Mouse (Mus musculus) forebrain, embryonic 10.5 days (tissue): ENCODE data around the gene Dph1. TPM values are rescaled to one million over a fixed set of nuclear protein-coding genes. Genes with fewer than 3 reads are reported as not detected.

Source experiments
- DNase-seq: peaks from one replicate; pipeline ENCODE4 v3.0.0-alpha.2; 2017; ENCODE audit warnings: low spot score; ENCODE audit errors: extremely low spot score
- H3K27ac ChIP-seq: fragments of 300-500 bp; sonication (generic); 2 replicates; pipeline ENCODE4 v1.5.1; 2016; ENCODE audit warnings: mild to moderate bottlenecking
- H3K27me3 ChIP-seq: fragments of 300-500 bp; sonication (generic); 2 replicates; pipeline ENCODE4 v1.6.1; 2016; ENCODE audit warnings: mild to moderate bottlenecking; ENCODE audit not compliant: poor library complexity, severe bottlenecking
- H3K36me3 ChIP-seq: fragments of 300-500 bp; sonication (generic); replicated peaks from 2 replicates; pipeline ENCODE4 v1.6.1; 2016; ENCODE audit warnings: mild to moderate bottlenecking, moderate library complexity
- H3K4me1 ChIP-seq: fragments of 300-500 bp; sonication (generic); 2 replicates; pipeline ENCODE4 v1.6.1; 2016
- H3K4me3 ChIP-seq: fragments of 300-500 bp; sonication (generic); 2 replicates; pipeline ENCODE4 v1.5.1; 2016; ENCODE audit warnings: mild to moderate bottlenecking, moderate library complexity
- H3K9me3 ChIP-seq: fragments of 300-500 bp; sonication (generic); 2 replicates; pipeline ENCODE4 v1.6.1; 2016; ENCODE audit warnings: mild to moderate bottlenecking, moderate library complexity
- WGBS: fragments of 180-500 bp; shearing (Covaris S2); methylation state at CpG from one replicate; pipeline ENCODE4 v1.1.7; 2016; 5-methylcytosine and 5-hydroxymethylcytosine counted together
- polyA plus RNA-seq: library from polyadenylated mRNA; unstranded; fragments of >200 nt; fragmentation: Nextera tagmentation; extraction: Ambion mirVana; gene quantifications from 2 replicates; pipeline ENCODE4 v1.2.1, GENCODE M21; 2016

The Dph1 gene
- polyA plus RNA-seq, 1 experiment from 2014 or later: 29.5 TPM

DNA sequence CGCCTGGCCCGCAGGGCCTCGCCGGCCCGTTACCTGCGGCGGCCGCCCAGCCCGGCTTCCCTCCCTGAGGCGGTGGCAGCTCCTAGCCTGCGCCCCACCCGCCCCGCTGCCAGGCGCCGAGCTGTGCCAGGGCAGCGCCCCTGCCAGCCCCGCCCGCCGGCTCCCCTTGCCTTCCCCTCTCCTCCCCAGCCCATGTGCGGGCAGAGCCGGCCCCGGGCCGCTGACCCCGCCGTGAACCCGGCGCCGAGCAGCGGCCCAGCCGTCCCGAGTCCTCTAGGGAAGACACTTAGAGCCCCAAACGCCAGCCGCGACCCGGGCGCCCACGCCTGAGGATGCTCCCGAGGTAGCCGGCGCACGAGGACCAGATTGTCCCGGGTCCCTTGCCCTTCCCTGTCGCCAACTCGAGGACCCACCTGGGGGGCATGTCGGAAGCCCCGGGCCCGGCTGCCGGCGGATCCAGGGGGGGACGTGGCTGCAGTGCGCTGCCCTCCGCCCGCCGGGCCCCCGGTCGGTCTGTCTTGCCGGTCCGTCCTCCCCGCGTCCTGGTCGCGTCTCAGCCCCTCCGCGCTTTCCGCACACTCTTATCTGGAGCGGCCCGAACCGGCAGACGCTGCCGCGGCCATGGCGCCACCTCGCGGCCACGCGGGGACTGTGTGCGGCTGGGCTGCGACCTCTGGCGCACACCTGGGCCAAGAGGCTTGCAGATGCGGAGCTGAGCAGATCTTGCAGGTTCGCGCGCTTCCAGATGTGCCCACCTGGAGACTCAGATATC lies 22.3 kb downstream of the Dph1 start:
- under 1% methylated on average over 83 of the region's 83 CpGs for whole genome bisulfite sequencing
- Histone ChIP-seq H3K9me3 (no peaks in the 10 kb centered on the region), H3K36me3 (peaks cover under 1% of the 10 kb centered on the region), H3K27ac (peak overlapping the region; percentile 67), H3K27me3 (peaks cover 100% of the 10 kb centered on the region), H3K4me3 (peak overlapping the region; percentile 57), H3K4me1 (peaks cover 91% of the 10 kb centered on the region)
- peak; percentile 82 for DNase-seq

DNA sequence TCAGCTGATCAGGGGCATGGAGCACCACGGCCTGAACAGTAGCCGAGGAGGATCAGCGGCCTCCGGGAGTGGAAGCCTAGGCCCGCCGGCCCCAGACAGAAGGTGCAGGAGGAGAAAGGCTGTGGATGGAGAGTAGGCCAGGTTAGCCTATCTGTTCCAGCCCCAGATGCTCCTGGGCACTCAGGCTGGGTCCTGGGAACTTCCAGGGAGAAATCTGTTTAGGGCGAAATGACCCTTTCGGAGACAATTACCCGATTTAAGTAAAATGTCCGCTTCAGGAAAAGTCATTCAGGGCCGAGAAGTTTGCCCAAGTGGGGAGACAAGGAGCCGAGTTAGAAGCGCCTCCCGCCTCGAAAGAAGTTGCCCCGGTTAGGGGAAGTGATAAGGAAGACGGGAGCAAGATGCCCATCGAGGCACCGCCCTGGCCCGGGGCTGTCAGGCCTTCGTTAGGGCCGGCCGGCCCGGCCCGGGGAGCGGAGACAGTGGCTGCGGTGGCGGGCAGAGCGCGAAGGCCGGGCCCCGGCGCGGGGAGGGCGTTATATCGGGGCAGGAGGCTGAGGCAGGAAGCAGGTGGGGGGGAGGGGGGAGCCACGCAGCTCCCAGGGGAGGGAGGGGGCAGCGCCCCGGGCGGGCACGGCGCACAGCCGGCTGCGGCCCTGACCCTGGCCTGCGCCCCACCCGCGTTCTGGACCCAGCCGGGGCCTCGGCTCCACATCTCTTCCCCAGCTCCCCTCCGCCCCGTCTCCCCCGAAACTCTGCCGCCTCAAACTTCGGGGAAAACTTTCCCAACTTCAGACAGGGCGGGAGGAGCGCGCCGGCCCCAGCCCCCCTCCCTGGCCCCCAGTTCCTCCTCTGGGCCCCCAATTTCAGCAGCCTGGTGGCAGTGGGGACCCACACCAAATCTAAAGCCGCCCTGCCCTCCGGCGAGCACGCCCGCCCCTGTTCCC lies 23.1 kb downstream of the Dph1 start:
- peaks cover 100% of the 10 kb centered on the region for H3K27me3 ChIP-seq
- H3K4me3 ChIP-seq: peak overlapping the region; percentile 57
- H3K4me1 ChIP-seq: peaks cover 82% of the 10 kb centered on the region
- DNase-seq: peak; percentile 34
- peaks cover 9% of the 10 kb centered on the region for H3K36me3 ChIP-seq
- peak overlapping the region; percentile 67 for H3K27ac ChIP-seq
- 3% methylated on average over 61 of the region's 63 CpGs for WGBS
- H3K9me3 ChIP-seq: no peaks in the 10 kb centered on the region

DNA sequence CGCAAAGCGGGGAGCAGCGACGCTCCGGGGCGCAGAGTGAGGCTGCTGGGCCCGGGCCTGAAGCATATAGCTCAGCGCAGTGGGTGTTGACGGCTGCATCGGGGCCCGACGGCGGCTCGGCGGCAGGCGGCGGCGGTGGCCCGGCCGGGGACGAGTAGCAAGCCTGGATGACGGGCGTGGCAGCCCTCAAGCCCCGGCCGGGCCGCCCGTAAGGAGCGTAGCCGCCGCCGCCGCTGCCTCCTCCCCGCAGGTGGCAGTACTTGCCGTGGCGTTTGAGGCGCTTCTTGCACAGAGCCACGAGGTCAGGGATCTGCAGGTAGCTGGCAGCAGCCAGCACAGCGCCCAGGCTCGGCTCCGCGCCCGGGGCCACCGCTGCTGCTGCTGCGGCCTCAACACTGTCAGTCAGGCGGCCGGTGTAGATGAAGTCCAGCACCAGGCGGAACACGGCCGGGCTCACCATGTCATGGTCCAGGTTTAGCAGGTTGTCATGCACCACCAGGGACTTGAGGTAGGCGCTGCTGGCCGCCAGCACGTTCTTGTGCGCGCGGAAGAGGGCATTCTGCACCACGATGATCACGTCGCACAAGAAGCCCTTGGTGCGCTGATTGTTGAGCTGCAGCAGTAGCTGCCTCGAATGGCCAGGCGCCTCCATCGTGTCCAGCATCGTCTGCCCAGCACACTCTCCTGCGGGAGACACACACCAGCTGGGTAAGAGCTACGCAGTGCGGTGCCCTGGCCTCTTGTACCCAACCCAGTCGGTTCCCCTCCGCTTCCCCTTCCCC lies 24.0 kb downstream of the Dph1 start:
- peak; percentile 53 for DNase-seq

DNA sequence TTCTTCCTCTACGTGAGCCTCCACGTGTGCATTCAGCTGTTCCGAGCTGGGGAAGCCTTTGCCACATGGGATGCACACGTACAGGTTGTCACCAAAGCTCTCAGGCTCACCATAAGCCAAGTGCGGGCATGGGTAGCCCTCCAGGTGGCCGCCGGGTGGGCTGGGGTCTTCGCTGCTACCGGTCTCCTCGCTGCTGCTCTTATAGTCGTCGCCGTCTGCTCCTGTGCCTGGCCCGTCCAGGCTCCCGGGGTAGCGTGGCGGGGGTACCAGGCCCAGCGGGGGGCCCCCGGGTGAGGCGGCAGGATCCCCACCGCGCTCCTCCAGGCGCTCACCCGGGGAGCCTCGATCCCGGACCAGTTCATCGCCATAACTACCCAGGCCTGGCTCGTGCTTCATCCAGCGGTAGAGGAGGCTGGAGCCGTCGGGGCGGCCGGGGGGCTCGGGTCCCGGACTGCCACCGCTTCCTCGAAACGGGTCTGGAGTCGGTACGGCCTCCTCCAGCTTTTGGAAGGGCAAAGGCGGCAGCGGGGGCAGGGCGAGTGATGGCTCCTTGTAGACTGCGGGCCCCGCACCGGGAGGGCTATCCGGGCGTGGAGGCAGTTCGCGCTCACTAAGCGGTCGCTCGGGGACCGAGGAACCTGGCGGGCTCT lies 24.7 kb downstream of the Dph1 start:
- Histone ChIP-seq H3K4me1 (peaks cover 67% of the 10 kb centered on the region), H3K9me3 (no peaks in the 10 kb centered on the region), H3K4me3 (peak overlapping the region; percentile 57), H3K27ac (0 out of 2 replicates have a peak overlapping the region, but pooled peaks have one; percentile 4), H3K36me3 (peaks cover 25% of the 10 kb centered on the region), H3K27me3 (peaks cover 92% of the 10 kb centered on the region)
- 3% methylated on average over 55 of the region's 55 CpGs for WGBS
- peak; percentile 28 for DNase-seq

More for the DNA sequence above, 24.0 kb downstream of the Dph1 start:
- H3K27ac ChIP-seq: no peak overlapping the region
- WGBS: 2% methylated on average over 68 of the region's 68 CpGs
- H3K27me3 ChIP-seq: peaks cover 99% of the 10 kb centered on the region
- H3K4me1 ChIP-seq: peaks cover 74% of the 10 kb centered on the region
- no peaks in the 10 kb centered on the region for H3K9me3 ChIP-seq
- peak overlapping the region; percentile 57 for H3K4me3 ChIP-seq
- peaks cover 18% of the 10 kb centered on the region for H3K36me3 ChIP-seq

DNA sequence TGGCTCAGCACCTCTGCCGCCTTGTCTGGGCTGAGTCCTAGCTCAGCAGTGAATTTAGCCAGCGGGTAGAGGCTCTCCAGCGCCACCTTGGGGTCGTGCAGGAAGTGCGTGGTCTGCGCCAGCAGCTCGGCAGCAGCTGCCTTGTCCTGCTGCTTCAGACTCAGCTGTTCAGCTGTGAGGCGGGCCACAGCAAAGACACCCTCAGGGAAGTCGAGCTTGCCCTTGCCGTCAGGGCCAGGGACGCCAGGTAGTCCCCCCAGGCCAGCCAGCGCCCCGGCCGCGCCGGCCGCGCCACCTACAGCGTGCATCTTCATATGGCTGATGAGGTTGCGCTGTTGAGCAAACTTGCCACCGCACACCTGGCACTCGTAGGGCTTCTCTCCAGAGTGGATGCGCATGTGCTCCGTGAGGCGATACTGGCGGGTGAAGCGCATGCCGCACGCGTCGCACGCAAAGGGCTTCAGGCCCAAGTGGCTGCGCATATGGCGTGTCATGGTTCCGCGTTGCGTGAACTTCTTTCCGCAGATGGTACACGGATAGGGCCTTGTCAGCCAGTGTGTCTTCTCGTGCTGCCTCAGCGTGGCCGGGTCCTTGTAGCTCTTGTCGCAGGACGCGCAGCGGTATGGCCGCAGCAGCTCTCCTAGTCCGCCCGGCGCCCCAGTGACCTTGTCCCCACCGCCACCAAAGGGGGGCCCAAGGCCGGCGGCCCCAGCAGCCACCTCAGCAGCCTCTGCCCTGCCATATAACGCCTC lies 25.4 kb downstream of the Dph1 start:
- Histone ChIP-seq H3K4me1 (peaks cover 61% of the 10 kb centered on the region), H3K27ac (0 out of 2 replicates have a peak overlapping the region, but pooled peaks have one; percentile 4), H3K4me3 (peak overlapping the region; percentile 57), H3K27me3 (peaks cover 85% of the 10 kb centered on the region), H3K9me3 (no peaks in the 10 kb centered on the region), H3K36me3 (peaks cover 32% of the 10 kb centered on the region)
- 3% methylated on average over 54 of the region's 54 CpGs for WGBS
- peak; percentile 55 for DNase-seq

DNA sequence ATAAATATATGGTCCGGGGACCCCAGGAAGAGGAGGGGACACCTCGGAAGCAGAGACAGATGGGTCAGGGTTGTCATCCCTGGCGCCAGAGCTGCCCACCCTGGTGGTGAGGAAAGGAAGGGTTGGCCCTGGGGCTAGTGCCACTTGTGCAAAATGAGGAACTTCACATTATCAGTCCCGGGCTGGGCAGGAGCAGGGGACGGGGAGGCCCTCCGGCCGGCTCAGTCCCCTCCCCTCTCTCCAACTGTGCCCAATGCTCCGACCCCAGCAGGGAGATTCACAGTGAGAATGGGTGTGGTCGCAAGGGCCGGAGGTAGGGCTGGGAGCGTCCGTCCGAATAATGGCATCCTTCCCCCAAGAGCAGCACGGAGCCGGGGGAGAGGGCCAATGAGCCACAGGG lies 26.3 kb downstream of the Dph1 start:
- 17% methylated on average over 15 of the region's 15 CpGs for WGBS
- Histone ChIP-seq H3K4me1 (peaks cover 52% of the 10 kb centered on the region), H3K27ac (no peak overlapping the region), H3K36me3 (peaks cover 41% of the 10 kb centered on the region), H3K4me3 (peak overlapping the region; percentile 57; the same call in 1 of the 2 replicates), H3K9me3 (no peaks in the 10 kb centered on the region), H3K27me3 (peaks cover 76% of the 10 kb centered on the region)
- DNase-seq: no peak

DNA sequence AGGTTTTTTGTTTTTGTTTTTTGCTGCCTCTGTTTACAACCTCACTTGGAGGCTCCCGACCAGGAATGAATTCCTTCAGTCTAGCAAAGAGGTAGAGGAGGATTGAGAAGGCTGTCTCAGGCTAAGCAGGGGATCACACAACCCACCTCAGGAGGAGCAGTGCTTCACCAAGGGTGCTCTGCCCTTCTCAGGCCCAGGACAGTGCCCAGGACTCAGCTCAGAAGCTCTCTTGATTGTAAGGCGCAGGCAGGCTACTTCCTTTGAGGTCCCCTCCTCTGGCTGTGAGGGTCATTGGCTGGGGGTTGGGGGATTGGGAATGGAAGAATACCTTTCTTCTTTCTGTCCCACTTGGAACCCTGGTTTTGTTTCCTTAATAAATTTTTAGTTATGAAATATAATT lies 27.0 kb downstream of the Dph1 start:
- 82% methylated on average over 2 of the region's 2 CpGs for WGBS
- H3K4me3 ChIP-seq: no peak overlapping the region

DNA sequence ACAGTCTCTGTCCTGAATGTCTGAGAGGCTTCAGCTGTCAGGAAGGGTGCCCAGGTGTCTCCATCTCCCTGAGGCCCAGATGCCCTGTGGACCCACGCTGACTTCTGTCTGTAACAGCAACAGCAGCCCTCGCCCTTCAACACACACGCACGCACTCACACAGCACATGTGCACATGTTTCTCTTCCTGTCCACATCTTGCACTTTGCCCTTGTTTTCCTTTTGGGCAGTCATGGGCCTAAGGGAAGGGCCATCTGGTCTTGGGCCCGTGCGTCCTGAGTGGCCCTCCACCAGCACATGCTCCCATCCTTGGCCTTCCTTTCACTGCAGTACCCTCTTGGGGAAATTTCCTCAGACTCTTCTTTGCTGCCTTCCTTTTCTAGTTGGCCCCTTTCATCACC lies 27.7 kb downstream of the Dph1 start:
- WGBS: 77% methylated on average over 6 of the region's 6 CpGs
- H3K4me3 ChIP-seq: no peak overlapping the region
- H3K9me3 ChIP-seq: no peaks in the 10 kb centered on the region
- peaks cover 39% of the 10 kb centered on the region for H3K4me1 ChIP-seq
- no peak overlapping the region for H3K27ac ChIP-seq
- peaks cover 54% of the 10 kb centered on the region for H3K36me3 ChIP-seq
- peaks cover 62% of the 10 kb centered on the region for H3K27me3 ChIP-seq
- DNase-seq: no peak

More for the DNA sequence above, 27.0 kb downstream of the Dph1 start:
- DNase-seq: no peak
- H3K4me1 ChIP-seq: peaks cover 45% of the 10 kb centered on the region
- H3K36me3 ChIP-seq: peaks cover 48% of the 10 kb centered on the region
- H3K27ac ChIP-seq: no peak overlapping the region
- H3K9me3 ChIP-seq: no peaks in the 10 kb centered on the region
- peaks cover 69% of the 10 kb centered on the region for H3K27me3 ChIP-seq

DNA sequence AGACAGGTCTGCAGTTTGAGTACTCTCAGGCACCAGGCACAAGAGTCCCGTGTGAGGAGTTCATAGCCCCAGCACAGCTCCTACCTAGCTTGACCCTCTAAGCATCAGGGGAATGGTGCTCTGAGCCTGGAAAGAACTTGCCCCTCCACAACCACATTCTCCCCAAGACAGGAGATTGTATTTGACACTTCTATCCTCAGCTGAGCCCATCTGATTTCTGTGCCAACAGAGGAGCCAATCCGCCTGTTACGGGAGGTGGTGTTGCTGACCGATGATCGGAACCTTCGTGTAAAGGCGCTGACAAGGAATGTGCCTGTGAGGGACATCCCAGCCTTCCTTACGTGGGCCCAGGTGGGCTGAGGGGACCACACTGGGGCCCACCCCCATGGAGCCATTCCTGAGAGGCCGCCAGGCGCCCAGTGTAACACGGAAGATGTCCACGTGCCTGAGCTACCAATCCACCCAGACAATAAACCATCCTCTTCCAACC lies 28.4 kb downstream of the Dph1 start:
- peaks cover 60% of the 10 kb centered on the region for H3K36me3 ChIP-seq
- peaks cover 55% of the 10 kb centered on the region for H3K27me3 ChIP-seq
- H3K9me3 ChIP-seq: no peaks in the 10 kb centered on the region
- WGBS: 92% methylated on average over 12 of the region's 12 CpGs
- DNase-seq: no peak
- no peak overlapping the region for H3K4me3 ChIP-seq
- H3K4me1 ChIP-seq: peaks cover 39% of the 10 kb centered on the region
- no peak overlapping the region for H3K27ac ChIP-seq

DNA sequence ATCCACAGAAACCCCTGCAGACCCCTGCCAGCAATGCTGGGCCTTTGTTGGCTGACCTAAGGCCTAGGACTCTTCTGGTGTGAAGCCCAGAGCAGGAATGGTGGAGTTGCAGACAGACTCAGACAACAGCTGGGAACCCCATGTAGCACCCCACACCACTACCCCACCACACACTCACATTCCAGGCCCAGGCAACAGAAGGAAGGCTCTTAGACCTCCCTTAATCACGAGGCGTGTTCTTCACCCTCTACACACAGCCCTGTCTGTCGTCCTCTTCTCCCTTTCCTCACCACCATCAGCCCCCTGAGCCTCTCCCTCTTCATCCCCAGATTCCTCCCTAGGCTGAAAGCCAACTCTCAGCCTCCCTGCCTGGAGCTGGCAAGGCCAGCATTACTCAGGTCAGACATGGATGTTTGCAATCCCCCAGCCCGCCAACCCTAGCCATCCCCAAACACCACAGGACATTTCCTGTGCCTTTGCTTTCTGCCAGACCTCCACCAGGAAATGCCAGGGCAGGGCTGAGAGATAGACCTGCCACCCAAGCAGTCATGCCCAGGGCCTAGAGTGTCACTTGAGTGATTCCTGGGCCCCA lies 29.5 kb downstream of the Dph1 start:
- Histone ChIP-seq H3K27ac (no peak overlapping the region), H3K27me3 (peaks cover 44% of the 10 kb centered on the region), H3K4me3 (no peak overlapping the region), H3K9me3 (no peaks in the 10 kb centered on the region), H3K36me3 (peaks cover 66% of the 10 kb centered on the region), H3K4me1 (peaks cover 35% of the 10 kb centered on the region)
- WGBS: 84% methylated on average over 4 of the region's 4 CpGs
- no peak for DNase-seq

DNA sequence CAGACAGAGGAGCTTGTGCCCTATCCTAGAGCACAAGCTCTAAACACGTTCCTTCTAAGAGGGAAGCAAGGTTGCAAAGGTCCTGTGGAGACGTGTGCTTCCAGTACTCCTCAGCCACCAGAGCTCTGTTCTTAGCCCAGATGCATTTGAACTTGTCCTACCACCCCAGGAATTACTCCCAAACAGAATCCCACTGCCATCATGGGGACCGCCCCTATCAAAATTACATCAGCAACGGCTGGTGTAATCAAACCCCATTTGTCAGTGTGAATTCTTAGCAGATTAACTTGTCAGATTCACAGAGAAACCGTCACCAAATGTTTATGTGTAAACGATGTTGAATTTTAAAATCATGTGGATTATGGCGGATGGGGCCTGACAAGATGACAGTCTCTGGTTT lies 30.1 kb downstream of the Dph1 start:
- no peak overlapping the region for H3K4me3 ChIP-seq
- no peak overlapping the region for H3K27ac ChIP-seq
- H3K36me3 ChIP-seq: peaks cover 71% of the 10 kb centered on the region
- no peaks in the 10 kb centered on the region for H3K9me3 ChIP-seq
- DNase-seq: no peak
- 90% methylated on average over 7 of the region's 7 CpGs for WGBS
- peaks cover 38% of the 10 kb centered on the region for H3K27me3 ChIP-seq
- H3K4me1 ChIP-seq: peaks cover 35% of the 10 kb centered on the region
